Mouse (Mus musculus) frontal cortex, postnatal 25 days (tissue): ENCODE measurements at regions not wholly inside any gene's neighbourhood (a gene's known extent, or its start where the extent isn't known, plus 50 kb on each side); places are given as distances from the start of the nearest gene placed in this dataset.
"Not testable (repeated sequence)": the region's sequence is repeated elsewhere in the genome, so short reads cannot be mapped to it uniquely, and the experiment has no call there.

Source experiments
- DNase-seq, 2 experiments: peaks; one replicate each; pipeline ENCODE4 v3.0.0; 2022; ENCODE audit warnings: low spot score in 2 of 2

DNA sequence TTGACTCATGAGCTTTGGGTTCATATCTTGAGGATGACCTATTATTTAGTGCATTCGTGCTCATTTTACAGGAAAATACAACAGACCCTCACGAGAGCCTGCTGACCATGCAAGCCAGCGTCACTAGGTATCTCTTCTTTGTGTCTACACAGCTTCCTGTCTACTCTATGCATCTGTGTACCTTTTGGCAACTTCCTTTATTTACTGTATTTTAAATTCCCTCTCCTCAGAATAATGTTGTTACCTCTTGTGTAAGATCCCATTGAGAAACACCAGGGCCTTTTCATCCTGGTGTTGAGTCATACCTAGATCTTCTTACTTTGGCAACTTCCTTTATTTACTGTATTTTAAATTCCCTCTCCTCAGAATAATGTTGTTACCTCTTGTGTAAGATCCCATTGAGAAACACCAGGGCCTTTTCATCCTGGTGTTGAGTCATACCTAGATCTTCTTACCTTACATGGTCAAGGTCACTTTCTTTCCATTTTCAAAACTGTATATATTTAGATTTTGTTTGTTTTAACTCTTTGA lies 639.1 kb upstream of the Rorb start:
- not testable (repeated sequence) for DNase-seq

DNA sequence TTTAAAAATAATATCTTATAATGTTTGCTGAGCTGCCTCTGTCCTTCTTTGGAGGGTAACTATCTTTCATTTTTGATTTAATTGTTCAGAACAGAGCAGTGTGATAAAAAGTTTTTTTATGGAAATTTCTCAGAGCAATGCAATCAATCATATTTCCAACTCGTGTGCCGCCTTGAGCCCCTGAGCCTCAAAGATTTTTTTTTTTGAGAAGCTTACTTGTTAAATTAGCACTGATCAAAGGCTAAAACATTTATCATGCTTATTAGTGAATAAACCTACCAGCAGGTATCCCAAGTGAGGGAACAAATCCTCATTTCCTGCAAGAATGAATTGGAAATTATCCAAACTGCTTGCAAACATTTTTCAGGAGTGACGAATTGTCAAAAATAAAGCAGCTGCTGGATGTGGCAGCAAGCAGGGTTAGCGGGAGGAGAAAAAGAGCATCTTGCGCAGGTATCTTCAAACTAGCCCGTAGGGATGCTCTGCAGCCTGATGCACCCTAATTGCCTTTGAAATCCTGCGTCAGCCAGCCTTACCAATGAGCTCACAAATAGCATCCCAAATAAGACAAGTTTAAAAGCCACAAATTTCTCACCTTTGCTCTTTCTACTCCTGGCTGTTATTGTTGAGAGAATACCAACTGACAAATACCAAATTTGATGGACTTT lies 637.0 kb upstream of the Rorb start:
- DNase-seq, result no peak

DNA sequence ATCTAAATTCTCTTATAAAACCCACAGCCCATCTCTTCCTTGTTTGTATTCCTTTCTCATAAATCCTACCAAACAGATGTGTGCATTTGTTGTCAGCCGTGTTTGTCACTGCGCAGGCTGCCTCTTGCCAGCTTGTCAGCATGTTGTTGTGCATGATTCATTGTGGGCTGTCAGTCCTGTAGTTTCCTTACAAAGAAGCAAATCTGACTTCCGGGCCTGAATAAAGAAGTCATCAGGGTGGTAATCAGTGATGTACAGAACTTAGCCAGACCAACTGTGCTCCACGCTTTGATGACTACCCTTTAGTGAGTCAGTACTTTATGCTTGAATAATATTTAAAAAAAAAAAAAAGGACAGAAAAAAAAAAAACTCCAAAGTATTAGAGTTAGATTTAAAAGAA lies 608.9 kb upstream of the Rorb start:
- DNase-seq, result no peak
